Mouse (Mus musculus): ENCODE results near the gene Drosha. TPM values are rescaled to one million over a fixed set of nuclear protein-coding genes. Genes with fewer than 3 reads are reported as not detected.

The Drosha gene
- polyA plus RNA-seq, 1 experiment from 2014 or later = 61.9 TPM

DNA sequence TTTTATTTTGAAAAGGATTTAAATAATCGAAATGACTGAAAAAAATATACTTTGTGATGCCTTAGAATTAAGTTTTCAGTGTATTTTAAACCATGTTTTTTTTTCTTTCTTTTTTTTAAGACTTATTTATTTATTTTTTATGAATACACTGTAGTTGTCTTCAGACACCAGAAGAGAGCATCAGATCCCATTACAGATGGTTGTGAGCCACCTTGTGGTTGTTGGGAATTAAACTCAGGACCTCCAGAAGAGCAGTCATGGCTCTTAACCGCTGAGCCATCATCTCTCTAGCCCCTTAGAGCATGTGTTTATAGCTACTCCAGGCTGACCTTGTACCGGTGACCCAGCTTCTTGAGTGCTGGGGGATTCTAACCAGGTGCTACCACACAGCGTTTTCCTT, 24.8 kb downstream of the Drosha start:
- Histone ChIP-seq H3K36me3 (ENCODE audit: control insufficient read depth, insufficient read depth) (peaks cover 41% of the 10 kb centered on the region), H3K4me3 (replicated peaks; ENCODE audit: low read length) (no peak overlapping the region), H3K9ac (replicated peaks; ENCODE audit: low read depth, low read length) (no peak overlapping the region), H3K27ac (ENCODE audit: low read length) (no peak overlapping the region), H3K9me3 (ENCODE audit: control insufficient read depth, low read length) (no peaks in the 10 kb centered on the region), H3K4me2 (ENCODE audit: low read length) (no peak overlapping the region), H3K27me3 (replicated peaks; ENCODE audit: control insufficient read depth, insufficient read depth, low read length) (no peaks in the 10 kb centered on the region), H3K4me1 (replicated peaks; ENCODE audit: control insufficient read depth, insufficient read depth, low read length) (no peaks in the 10 kb centered on the region)
- no peak for ATAC-seq
- 94% methylated on average over 4 of the region's 4 CpGs for WGBS

DNA sequence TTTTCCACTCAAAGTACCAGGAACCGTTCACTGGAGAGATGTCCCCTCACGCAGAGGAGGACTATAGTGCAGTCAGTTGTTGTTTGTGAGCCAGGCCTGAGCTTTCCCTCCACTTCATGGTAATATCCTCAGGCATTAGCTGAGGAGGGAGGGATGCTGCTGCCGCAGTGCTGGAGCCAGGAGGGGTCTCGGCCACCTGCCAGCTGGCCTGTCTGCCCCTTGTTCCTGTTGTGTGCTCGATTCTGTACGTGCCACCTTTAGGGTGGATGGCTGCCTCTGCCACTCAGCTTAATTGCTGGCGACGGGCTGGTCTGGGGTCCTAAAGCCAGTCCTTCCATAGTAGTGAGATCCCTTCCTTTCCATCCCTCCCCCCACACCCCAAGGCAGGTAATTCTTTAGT, 28.9 kb downstream of the Drosha start:
- Histone ChIP-seq H3K4me2 (ENCODE audit: low read length) (no peak overlapping the region), H3K27ac (ENCODE audit: low read length) (no peak overlapping the region), H3K4me3 (replicated peaks; ENCODE audit: low read length) (no peak overlapping the region), H3K36me3 (ENCODE audit: control insufficient read depth, insufficient read depth) (peaks cover 43% of the 10 kb centered on the region), H3K27me3 (replicated peaks; ENCODE audit: control insufficient read depth, insufficient read depth, low read length) (no peaks in the 10 kb centered on the region), H3K9me3 (ENCODE audit: control insufficient read depth, low read length) (no peaks in the 10 kb centered on the region), H3K4me1 (replicated peaks; ENCODE audit: control insufficient read depth, insufficient read depth, low read length) (no peaks in the 10 kb centered on the region), H3K9ac (replicated peaks; ENCODE audit: low read depth, low read length) (no peak overlapping the region)
- WGBS = 80% methylated on average over 8 of the region's 8 CpGs
- ATAC-seq = no peak

DNA sequence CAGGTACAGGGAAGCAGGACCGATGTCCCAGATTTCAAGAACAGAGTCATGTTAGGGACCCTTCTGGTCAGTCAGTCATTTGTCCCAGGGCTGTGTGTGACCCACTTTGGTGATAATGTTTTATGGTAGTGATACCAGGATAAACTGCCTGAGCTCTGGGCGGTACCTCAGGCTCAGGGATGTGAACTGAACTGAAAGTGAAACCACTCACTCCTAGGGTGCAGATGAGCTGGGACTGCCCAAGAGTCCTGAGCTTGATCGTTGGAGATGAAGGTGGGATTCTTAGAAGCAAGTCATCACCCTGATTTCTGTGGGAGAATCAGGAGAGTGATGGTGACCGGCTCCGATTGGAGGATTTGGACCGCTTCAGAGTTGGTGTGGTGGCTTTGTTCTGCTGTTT, 32.2 kb downstream of the Drosha start:
- Histone ChIP-seq H3K27me3 (replicated peaks; ENCODE audit: control insufficient read depth, insufficient read depth, low read length) (no peaks in the 10 kb centered on the region), H3K4me2 (ENCODE audit: low read length) (no peak overlapping the region), H3K4me3 (replicated peaks; ENCODE audit: low read length) (no peak overlapping the region), H3K27ac (ENCODE audit: low read length) (no peak overlapping the region), H3K9ac (replicated peaks; ENCODE audit: low read depth, low read length) (no peak overlapping the region), H3K36me3 (ENCODE audit: control insufficient read depth, insufficient read depth) (peaks cover 44% of the 10 kb centered on the region), H3K9me3 (ENCODE audit: control insufficient read depth, low read length) (no peaks in the 10 kb centered on the region), H3K4me1 (replicated peaks; ENCODE audit: control insufficient read depth, insufficient read depth, low read length) (no peaks in the 10 kb centered on the region)
- 96% methylated on average over 6 of the region's 6 CpGs for WGBS
- ATAC-seq = no peak

DNA sequence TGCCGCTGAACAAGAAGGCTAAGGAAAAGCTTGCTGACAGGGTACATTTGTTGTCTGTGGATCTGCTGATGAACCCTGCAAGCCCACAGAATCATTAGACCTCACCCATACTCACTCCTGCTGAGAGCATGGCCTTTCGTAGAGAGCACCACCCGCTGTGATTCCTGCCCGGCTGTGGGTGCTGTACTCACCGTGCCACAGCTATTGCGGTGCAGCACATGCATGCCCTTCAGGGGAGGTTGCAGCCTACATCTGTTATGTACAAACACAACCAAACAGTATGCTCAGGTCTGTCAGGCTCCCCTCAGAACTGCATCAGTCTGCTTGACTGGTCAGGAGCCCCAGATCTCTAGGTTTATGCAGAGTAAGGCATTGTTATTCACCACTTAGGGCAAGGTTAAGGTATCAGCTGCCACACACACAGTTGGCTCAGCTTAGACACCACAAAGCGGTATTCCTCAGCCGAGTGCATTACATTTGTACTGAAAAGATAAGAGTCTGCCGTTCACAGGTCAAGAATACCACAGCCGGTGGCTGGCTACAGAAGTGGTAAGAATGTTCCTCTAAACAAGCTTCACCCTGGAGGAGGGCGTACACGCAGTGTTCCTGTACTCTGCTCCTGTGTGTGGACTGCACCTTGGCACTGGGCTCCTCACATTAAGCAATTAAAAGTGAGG, 33.4 kb downstream of the Drosha start:
- ATAC-seq = no peak
- 92% methylated on average over 12 of the region's 12 CpGs for WGBS
- H3K27ac ChIP-seq (ENCODE audit: low read length) = no peak overlapping the region

GRCm38 (mm10) chr15:12858645-12859044, 34.0 kb downstream of the Drosha start:
- WGBS = 96% methylated on average over 3 of the region's 3 CpGs
- no peak for ATAC-seq
- no peaks in the 10 kb centered on the region for H3K27me3 ChIP-seq (replicated peaks; ENCODE audit: control insufficient read depth, insufficient read depth, low read length)
- H3K9ac ChIP-seq (replicated peaks; ENCODE audit: low read depth, low read length) = no peak overlapping the region
- H3K4me1 ChIP-seq (replicated peaks; ENCODE audit: control insufficient read depth, insufficient read depth, low read length) = no peaks in the 10 kb centered on the region
- H3K36me3 ChIP-seq (ENCODE audit: control insufficient read depth, insufficient read depth) = peaks cover 34% of the 10 kb centered on the region
- H3K9me3 ChIP-seq (ENCODE audit: control insufficient read depth, low read length) = no peaks in the 10 kb centered on the region
- no peak overlapping the region for H3K27ac ChIP-seq (ENCODE audit: low read length)
- no peak overlapping the region for H3K4me2 ChIP-seq (ENCODE audit: low read length)
- H3K4me3 ChIP-seq (replicated peaks; ENCODE audit: low read length) = no peak overlapping the region

More for the DNA sequence above, 33.4 kb downstream of the Drosha start:
- Histone ChIP-seq H3K36me3 (ENCODE audit: control insufficient read depth, insufficient read depth) (peaks cover 37% of the 10 kb centered on the region), H3K4me2 (ENCODE audit: low read length) (no peak overlapping the region), H3K9ac (replicated peaks; ENCODE audit: low read depth, low read length) (no peak overlapping the region), H3K9me3 (ENCODE audit: control insufficient read depth, low read length) (no peaks in the 10 kb centered on the region), H3K27me3 (replicated peaks; ENCODE audit: control insufficient read depth, insufficient read depth, low read length) (no peaks in the 10 kb centered on the region), H3K4me3 (replicated peaks; ENCODE audit: low read length) (no peak overlapping the region), H3K4me1 (replicated peaks; ENCODE audit: control insufficient read depth, insufficient read depth, low read length) (no peaks in the 10 kb centered on the region)

DNA sequence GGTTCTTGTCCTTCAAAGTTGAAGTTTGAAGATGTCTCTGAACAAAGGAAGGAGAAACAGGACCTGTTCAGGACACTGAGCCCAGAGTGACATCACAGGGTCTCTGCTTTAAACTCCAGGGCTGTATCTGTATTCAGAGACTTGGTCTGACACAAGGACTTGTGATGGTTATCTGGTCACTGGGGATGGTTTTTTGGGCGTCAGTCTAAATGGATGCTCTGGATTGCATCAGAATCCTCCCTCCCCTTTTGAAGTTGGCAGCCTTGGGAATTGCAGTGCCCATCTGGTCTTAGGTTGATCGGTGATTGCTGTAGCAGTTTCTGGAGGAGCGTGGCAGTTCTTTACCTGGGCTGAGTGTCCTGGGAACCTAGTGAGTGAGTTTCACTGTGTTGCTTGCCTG, 37.4 kb downstream of the Drosha start:
- H3K4me1 ChIP-seq (replicated peaks; ENCODE audit: control insufficient read depth, insufficient read depth, low read length) = no peaks in the 10 kb centered on the region
- H3K9me3 ChIP-seq (ENCODE audit: control insufficient read depth, low read length) = no peaks in the 10 kb centered on the region
- no peaks in the 10 kb centered on the region for H3K27me3 ChIP-seq (replicated peaks; ENCODE audit: control insufficient read depth, insufficient read depth, low read length)
- no peak overlapping the region for H3K9ac ChIP-seq (replicated peaks; ENCODE audit: low read depth, low read length)
- peaks cover 20% of the 10 kb centered on the region for H3K36me3 ChIP-seq (ENCODE audit: control insufficient read depth, insufficient read depth)
- no peak overlapping the region for H3K4me3 ChIP-seq (replicated peaks; ENCODE audit: low read length)
- no peak overlapping the region for H3K4me2 ChIP-seq (ENCODE audit: low read length)
- 91% methylated on average over 3 of the region's 3 CpGs for WGBS
- H3K27ac ChIP-seq (ENCODE audit: low read length) = no peak overlapping the region
- ATAC-seq = no peak

GRCm38 (mm10) chr15:12863669-12864068, 39.1 kb downstream of the Drosha start:
- H3K4me2 ChIP-seq (ENCODE audit: low read length) = no peak overlapping the region
- no peak overlapping the region for H3K4me3 ChIP-seq (replicated peaks; ENCODE audit: low read length)
- H3K9me3 ChIP-seq (ENCODE audit: control insufficient read depth, low read length) = no peaks in the 10 kb centered on the region
- H3K36me3 ChIP-seq (ENCODE audit: control insufficient read depth, insufficient read depth) = peaks cover 27% of the 10 kb centered on the region
- H3K9ac ChIP-seq (replicated peaks; ENCODE audit: low read depth, low read length) = no peak overlapping the region
- no peak overlapping the region for H3K27ac ChIP-seq (ENCODE audit: low read length)
- ATAC-seq = no peak
- 50% methylated on average over 1 of the region's 1 CpGs for WGBS
- no peaks in the 10 kb centered on the region for H3K4me1 ChIP-seq (replicated peaks; ENCODE audit: control insufficient read depth, insufficient read depth, low read length)
- no peaks in the 10 kb centered on the region for H3K27me3 ChIP-seq (replicated peaks; ENCODE audit: control insufficient read depth, insufficient read depth, low read length)

DNA sequence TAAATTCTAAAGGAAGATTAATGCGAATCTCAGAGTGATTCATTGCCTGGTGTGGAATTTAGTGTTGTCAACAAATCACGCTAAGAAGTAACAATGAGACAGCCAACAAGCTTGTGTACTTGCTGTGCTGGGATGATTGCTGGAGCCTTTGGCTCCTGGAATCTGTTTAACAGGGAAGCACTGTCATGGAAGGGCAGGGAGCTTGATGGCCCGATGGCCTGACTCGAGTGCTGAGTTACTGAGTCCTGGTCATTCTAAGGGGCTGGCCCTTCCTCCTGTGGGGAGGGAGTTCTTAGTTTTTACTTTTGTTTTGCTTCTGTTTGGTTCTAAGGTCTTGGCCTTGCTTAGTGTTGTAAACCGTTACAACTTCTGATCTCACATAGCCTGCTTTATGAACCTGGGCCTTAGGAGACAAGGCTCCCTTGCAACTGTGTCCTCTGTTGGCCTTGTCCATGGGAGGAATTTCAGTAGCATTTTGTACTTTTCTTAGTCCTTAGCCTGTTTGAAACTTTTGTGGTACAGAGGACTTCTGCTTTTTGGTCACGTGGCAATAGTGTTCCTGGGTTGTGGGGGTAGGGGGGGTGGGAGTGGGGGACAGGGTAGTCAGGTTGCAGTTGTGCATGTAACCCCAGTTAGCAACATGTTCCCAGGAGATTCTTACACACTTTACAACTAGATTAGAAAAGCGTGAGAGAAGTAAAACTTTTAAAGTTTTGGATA, 41.1 kb downstream of the Drosha start:
- H3K4me3 ChIP-seq (replicated peaks; ENCODE audit: low read length) = no peak overlapping the region
- peaks cover 18% of the 10 kb centered on the region for H3K36me3 ChIP-seq (ENCODE audit: control insufficient read depth, insufficient read depth)
- no peak overlapping the region for H3K9ac ChIP-seq (replicated peaks; ENCODE audit: low read depth, low read length)
- H3K27me3 ChIP-seq (replicated peaks; ENCODE audit: control insufficient read depth, insufficient read depth, low read length) = no peaks in the 10 kb centered on the region
- ATAC-seq = no peak
- no peaks in the 10 kb centered on the region for H3K4me1 ChIP-seq (replicated peaks; ENCODE audit: control insufficient read depth, insufficient read depth, low read length)
- WGBS = 85% methylated on average over 7 of the region's 7 CpGs
- no peaks in the 10 kb centered on the region for H3K9me3 ChIP-seq (ENCODE audit: control insufficient read depth, low read length)
- no peak overlapping the region for H3K27ac ChIP-seq (ENCODE audit: low read length)
- no peak overlapping the region for H3K4me2 ChIP-seq (ENCODE audit: low read length)

DNA sequence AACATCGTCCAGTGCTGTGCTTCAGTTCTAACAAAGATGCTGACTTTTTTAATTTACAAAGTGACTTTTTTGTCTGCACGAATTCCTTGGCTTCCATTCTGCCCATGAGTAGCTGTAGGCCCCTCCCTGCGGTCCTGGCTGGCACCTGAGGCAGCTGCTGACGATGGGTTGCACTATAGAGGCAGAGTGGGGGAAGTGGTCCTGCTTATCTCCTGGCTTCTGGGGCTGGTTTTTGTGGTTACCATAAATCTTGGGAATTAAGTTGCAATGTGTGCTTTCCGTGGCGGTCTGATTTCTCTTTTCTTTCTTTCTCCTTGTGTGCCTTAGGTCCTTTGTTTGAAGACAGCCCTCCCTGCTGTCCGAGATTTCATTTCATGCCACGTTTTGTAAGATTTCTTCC, 42.7 kb downstream of the Drosha start:
- peaks cover 15% of the 10 kb centered on the region for H3K36me3 ChIP-seq (ENCODE audit: control insufficient read depth, insufficient read depth)
- no peak overlapping the region for H3K4me2 ChIP-seq (ENCODE audit: low read length)
- H3K9me3 ChIP-seq (ENCODE audit: control insufficient read depth, low read length) = no peaks in the 10 kb centered on the region
- no peak overlapping the region for H3K9ac ChIP-seq (replicated peaks; ENCODE audit: low read depth, low read length)
- H3K27me3 ChIP-seq (replicated peaks; ENCODE audit: control insufficient read depth, insufficient read depth, low read length) = no peaks in the 10 kb centered on the region
- no peaks in the 10 kb centered on the region for H3K4me1 ChIP-seq (replicated peaks; ENCODE audit: control insufficient read depth, insufficient read depth, low read length)
- no peak for ATAC-seq
- WGBS = 73% methylated on average over 8 of the region's 8 CpGs
- H3K4me3 ChIP-seq (replicated peaks; ENCODE audit: low read length) = no peak overlapping the region
- H3K27ac ChIP-seq (ENCODE audit: low read length) = no peak overlapping the region

Measured in forebrain, embryonic 16.5 days (tissue).